Mouse (Mus musculus) heart, postnatal 0 days (tissue): ENCODE data around the gene Fam19a3.

Experiments used
- CTCF ChIP-seq: IDR thresholded peaks from 2 replicates; pipeline ENCODE4 v1.5.1; 2016; ENCODE audit warnings: antibody characterized with exemption, control low read depth, low read depth
- EP300 ChIP-seq: IDR thresholded peaks from 2 replicates; pipeline ENCODE4 v1.6.1; 2016; ENCODE audit warnings: antibody characterized with exemption, low read depth

- no peak for TF ChIP-seq CTCF
- no peak for TF ChIP-seq EP300
Measured at GRCm38 (mm10) chr3:104818749-104819134, 37.1 kb upstream of the Fam19a3 start.
